Mouse (Mus musculus) macrophage (primary cell): ENCODE results near the gene Hspg2. TPM values are rescaled to one million over a fixed set of nuclear protein-coding genes. Genes with fewer than 3 reads are reported as not detected.

ENCODE experiments used
- H3K27ac ChIP-seq: fragments of 350-480 bp; formaldehyde crosslinking; 2 replicates; pipeline ENCODE4 v1.9.0; 2021
- H3K36me3 ChIP-seq: fragments of 350-480 bp; formaldehyde crosslinking; 2 replicates; pipeline ENCODE4 v1.9.0; 2021; ENCODE audit errors: inconsistent target
- H3K4me3 ChIP-seq: fragments of 350-480 bp; formaldehyde crosslinking; 2 replicates; pipeline ENCODE4 v1.9.0; 2021; ENCODE audit errors: inconsistent target
- H3K79me2 ChIP-seq: fragments of 350-480 bp; formaldehyde crosslinking; 2 replicates; pipeline ENCODE4 v1.9.0; 2021; ENCODE audit errors: inconsistent target
- WGBS: methylation state at CpG from one replicate; pipeline ENCODE4 v1.1.7; 2026; ENCODE audit warnings: inconsistent platforms; ENCODE audit not compliant: missing documents; 5-methylcytosine and 5-hydroxymethylcytosine counted together
- polyA plus RNA-seq: library from polyadenylated mRNA; stranded (reverse); fragments of 250-400 nt; gene quantifications from 3 replicates; pipeline ENCODE4 v1.2.4, GENCODE M21; 2018; ENCODE audit warnings: inconsistent platforms

Gene Hspg2
- polyA plus RNA-seq, 1 experiment from 2014 or later, result 0.06 TPM

DNA sequence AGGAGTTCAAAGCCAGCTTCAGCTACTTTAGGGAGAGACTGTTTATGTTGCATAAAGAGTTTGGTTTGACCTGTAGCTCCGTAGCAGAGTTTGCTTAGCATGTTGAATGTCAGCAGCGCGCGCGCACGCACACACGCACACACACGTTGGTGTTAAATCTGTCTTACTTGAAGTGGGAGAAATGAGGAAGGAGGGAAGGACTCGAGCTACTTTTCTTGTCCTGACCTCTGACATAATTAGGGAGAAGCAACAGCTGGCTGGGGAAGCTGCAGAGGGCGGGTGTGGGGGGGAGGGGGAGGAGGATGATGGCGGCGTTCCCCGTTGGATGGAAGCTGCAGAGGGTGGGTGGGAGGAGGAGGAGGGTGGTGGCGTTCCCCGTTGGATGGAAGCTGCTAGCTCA is 141.7 kb downstream of the Hspg2 start:
- Histone ChIP-seq H3K27ac (peak overlapping the region; percentile 68), H3K79me2 (peaks cover 32% of the 10 kb centered on the region), H3K4me3 (no peak overlapping the region), H3K36me3 (peaks cover 65% of the 10 kb centered on the region)
- 37% methylated on average over 15 of the region's 15 CpGs for WGBS

Other genes with a start within 250 kb of the Hspg2 start
- not detected in 3 replicates for gene Wnt4, start 191.3 kb upstream of the Hspg2 start, polyA plus RNA-seq
- 706 to 958 TPM (median 881 TPM) in 3 replicates for gene Cdc42, start 111.0 kb upstream of the Hspg2 start, polyA plus RNA-seq
- gene Cela3a, start 59.0 kb upstream of the Hspg2 start, polyA plus RNA-seq, result not detected in 3 replicates
- gene Cela3b, start 38.2 kb upstream of the Hspg2 start, polyA plus RNA-seq, result not detected in 3 replicates
- not detected in 3 replicates for gene 1700013G24Rik, start 15.5 kb upstream of the Hspg2 start, polyA plus RNA-seq
- gene Ldlrad2, start 105.8 kb downstream of the Hspg2 start, polyA plus RNA-seq, result not detected in 3 replicates
- 41.3 to 73.5 TPM (median 61.8 TPM) in 3 replicates for gene Usp48, start 125.0 kb downstream of the Hspg2 start, polyA plus RNA-seq
- gene Rap1gap, start 196.0 kb downstream of the Hspg2 start, polyA plus RNA-seq, result 0.75 to 3.4 TPM (median 1.3 TPM) in 3 replicates